Mouse (Mus musculus) midbrain, embryonic 14.5 days (tissue): ENCODE measurements around the gene Kdelr1. TPM values are rescaled to one million over a fixed set of nuclear protein-coding genes. Genes with fewer than 3 reads are reported as not detected.

Experiments used
- ATAC-seq: fragments of 200-750 bp; cut with Nextera tagmentation; 2 replicates; pipeline ENCODE4 v1.8.0; 2017; ENCODE audit warnings: moderate number of reproducible peaks, moderate library complexity; ENCODE audit not compliant: low FRiP score, low TSS enrichment
- DNase-seq: peaks from one replicate; pipeline ENCODE4 v3.0.0-alpha.2; 2015
- H3K27ac ChIP-seq: fragments of 300-500 bp; sonication (generic); replicated peaks from 2 replicates; pipeline ENCODE4 v1.5.1; 2014; ENCODE audit warnings: mild to moderate bottlenecking, low read depth, low read length, moderate library complexity
- H3K27me3 ChIP-seq: fragments of 300-500 bp; sonication (generic); 2 replicates; pipeline ENCODE4 v1.6.1; 2014; ENCODE audit warnings: low read length, control low read depth, mixed read lengths; ENCODE audit not compliant: control insufficient read depth, insufficient read depth
- H3K36me3 ChIP-seq: fragments of 300-500 bp; sonication (generic); 2 replicates; pipeline ENCODE4 v1.6.1; 2014; ENCODE audit warnings: low read length, control low read depth; ENCODE audit not compliant: control insufficient read depth, insufficient read depth
- H3K4me1 ChIP-seq: fragments of 300-500 bp; sonication (generic); 2 replicates; pipeline ENCODE4 v1.6.1; 2014; ENCODE audit warnings: mild to moderate bottlenecking, antibody characterized with exemption, low read length, control low read depth; ENCODE audit not compliant: control insufficient read depth, insufficient read depth
- H3K4me2 ChIP-seq: fragments of 300-500 bp; sonication (generic); 2 replicates; pipeline ENCODE4 v1.6.1; 2014; ENCODE audit warnings: mild to moderate bottlenecking, low read length, moderate library complexity
- H3K4me3 ChIP-seq: fragments of 300-500 bp; sonication (generic); replicated peaks from 2 replicates; pipeline ENCODE4 v1.5.1; 2014; ENCODE audit warnings: low read depth, low read length
- H3K9ac ChIP-seq: fragments of 300-500 bp; sonication (generic); replicated peaks from 2 replicates; pipeline ENCODE4 v1.6.1; 2014; ENCODE audit warnings: mild to moderate bottlenecking, low read length, moderate library complexity
- H3K9me3 ChIP-seq: fragments of 300-500 bp; sonication (generic); 2 replicates; pipeline ENCODE4 v1.6.1; 2016; ENCODE audit warnings: low read length, control low read depth, mixed read lengths; ENCODE audit not compliant: control insufficient read depth
- WGBS: fragments of 180-500 bp; shearing (Covaris S2); extraction: QIAGEN DNeasy Blood & Tissue Kit; methylation state at CpG from one replicate; pipeline ENCODE4 v1.1.7; 2014; 5-methylcytosine and 5-hydroxymethylcytosine counted together
- polyA plus RNA-seq: library from polyadenylated mRNA; unstranded; fragments of >200 nt; fragmentation: Nextera tagmentation; extraction: Ambion mirVana; gene quantifications from 2 replicates; pipeline ENCODE4 v1.2.1, GENCODE M21; 2014

Gene Kdelr1
- polyA plus RNA-seq, 1 experiment from 2014 or later: 99.1 TPM

- under 1% methylated on average over 37 of the region's 37 CpGs for WGBS
- peak overlapping the region; percentile 81 for H3K27ac ChIP-seq
- peak; percentile 97 for DNase-seq
- H3K27me3 ChIP-seq: no peaks in the 10 kb centered on the region
- peak overlapping the region; percentile 50 for H3K4me3 ChIP-seq
- no peaks in the 10 kb centered on the region for H3K36me3 ChIP-seq
- H3K4me1 ChIP-seq: peaks cover 6% of the 10 kb centered on the region
- no peaks in the 10 kb centered on the region for H3K9me3 ChIP-seq
- peak overlapping the region; percentile 45 for H3K9ac ChIP-seq
- ATAC-seq: peak; percentile 89
- peak overlapping the region; percentile 72 for H3K4me2 ChIP-seq
These were observed 50.6 kb downstream of the Kdelr1 start for GRCm38 (mm10) chr7:45922928-45923761.

- Histone ChIP-seq H3K27me3 (no peaks in the 10 kb centered on the region), H3K36me3 (no peaks in the 10 kb centered on the region), H3K27ac (peak within 1 kb of the TSS; percentile 81), H3K4me3 (peak within 1 kb of the TSS; percentile 50), H3K9ac (peak within 1 kb of the TSS; percentile 45), H3K4me2 (peak within 1 kb of the TSS; percentile 72), H3K9me3 (no peaks in the 10 kb centered on the region), H3K4me1 (peaks cover 6% of the 10 kb centered on the region)
- DNase-seq (peak; percentile 38), ATAC-seq (0 out of 2 replicates have a peak, but pooled peaks have one; percentile 19)
- 3% methylated on average over 24 of the region's 24 CpGs for WGBS
These were observed 51.3 kb downstream of the Kdelr1 start, which contains the start of gene Ccdc114 for GRCm38 (mm10) chr7:45923762-45924428. Gene Ccdc114 (plus strand): TSS chr7:45924072.

- ATAC-seq (no peak), DNase-seq (no peak)
- no peak overlapping the region for H3K27ac ChIP-seq
- H3K9ac ChIP-seq: no peak overlapping the region
- H3K4me2 ChIP-seq: peak overlapping the region; percentile 72
- H3K4me1 ChIP-seq: peaks cover 6% of the 10 kb centered on the region
- H3K27me3 ChIP-seq: no peaks in the 10 kb centered on the region
- 14% methylated on average over 14 of the region's 14 CpGs for WGBS
- H3K9me3 ChIP-seq: no peaks in the 10 kb centered on the region
- H3K36me3 ChIP-seq: no peaks in the 10 kb centered on the region
- H3K4me3 ChIP-seq: peak overlapping the region; percentile 50
These were observed 51.9 kb downstream of the Kdelr1 start for GRCm38 (mm10) chr7:45924429-45924816.

- no peak overlapping the region for H3K27ac ChIP-seq
- no peaks in the 10 kb centered on the region for H3K4me1 ChIP-seq
- no peaks in the 10 kb centered on the region for H3K9me3 ChIP-seq
- no peaks in the 10 kb centered on the region for H3K27me3 ChIP-seq
- H3K4me2 ChIP-seq: peak overlapping the region; percentile 22; the same call in 1 of the 2 replicates
- WGBS: 14% methylated on average over 22 of the region's 23 CpGs
- ATAC-seq (no peak), DNase-seq (peak; percentile 30)
- H3K36me3 ChIP-seq: no peaks in the 10 kb centered on the region
- H3K4me3 ChIP-seq: no peak overlapping the region
- H3K9ac ChIP-seq: no peak overlapping the region
These were observed 56.2 kb downstream of the Kdelr1 start for GRCm38 (mm10) chr7:45928626-45929295.

GRCm38 (mm10) chr7:45929688-45930087, 57.1 kb downstream of the Kdelr1 start:
- Histone ChIP-seq H3K9me3 (no peaks in the 10 kb centered on the region), H3K36me3 (no peaks in the 10 kb centered on the region), H3K9ac (no peak overlapping the region), H3K27me3 (no peaks in the 10 kb centered on the region), H3K4me3 (no peak overlapping the region), H3K4me2 (no peak overlapping the region), H3K4me1 (no peaks in the 10 kb centered on the region), H3K27ac (no peak overlapping the region)
- WGBS: 87% methylated on average over 1 of the region's 1 CpGs
- ATAC-seq (no peak), DNase-seq (no peak)

Other genes starting within 250 kb of the Kdelr1 start
- gene Rasip1, start 245.3 kb upstream of the Kdelr1 start, polyA plus RNA-seq: 12.3 and 14.9 TPM in 2 replicates
- 3.0 and 4.3 TPM in 2 replicates for gene Mamstr, start 232.8 kb upstream of the Kdelr1 start, polyA plus RNA-seq
- 0.11 and 0.12 TPM in 2 replicates for gene Fut2, start 206.4 kb upstream of the Kdelr1 start, polyA plus RNA-seq
- gene Ntn5, start 188.8 kb upstream of the Kdelr1 start, polyA plus RNA-seq: 0.30 TPM in 1 of 2 replicates, not detected in the other
- gene Sec1, start 178.4 kb upstream of the Kdelr1 start, polyA plus RNA-seq: 0.21 TPM in 1 of 2 replicates, not detected in the other
- gene Car11, start 172.9 kb upstream of the Kdelr1 start, polyA plus RNA-seq: 28.1 and 49.1 TPM in 2 replicates
- gene Dbp, start 167.7 kb upstream of the Kdelr1 start, polyA plus RNA-seq: 1.9 and 4.3 TPM in 2 replicates
- gene Rpl18, start 157.3 kb upstream of the Kdelr1 start, polyA plus RNA-seq: 631 and 710 TPM in 2 replicates
- gene Sphk2, start 154.8 kb upstream of the Kdelr1 start, polyA plus RNA-seq: 17.2 and 19.2 TPM in 2 replicates
- 0.46 and 0.90 TPM in 2 replicates for gene Fam83e, start 151.6 kb upstream of the Kdelr1 start, polyA plus RNA-seq
- not detected in 2 replicates for gene Spaca4, start 147.0 kb upstream of the Kdelr1 start, polyA plus RNA-seq
- 25.2 and 30.2 TPM in 2 replicates for gene Lmtk3, start 89.0 kb upstream of the Kdelr1 start, polyA plus RNA-seq
- gene Sult2b1, start 88.1 kb upstream of the Kdelr1 start, polyA plus RNA-seq: 5.2 and 8.5 TPM in 2 replicates
- gene Cyth2, start 58.2 kb upstream of the Kdelr1 start, polyA plus RNA-seq: 281 and 288 TPM in 2 replicates
- 0.63 and 0.88 TPM in 2 replicates for gene Kcnj14, start 48.0 kb upstream of the Kdelr1 start, polyA plus RNA-seq
- gene Grwd1, start 41.8 kb upstream of the Kdelr1 start, polyA plus RNA-seq: 37.2 and 37.4 TPM in 2 replicates
- gene Grin2d, start 5.6 kb downstream of the Kdelr1 start, polyA plus RNA-seq: 2.3 and 4.4 TPM in 2 replicates
- not detected in 2 replicates for gene Syngr4, start 23.9 kb downstream of the Kdelr1 start, polyA plus RNA-seq
- 5.1 and 7.5 TPM in 2 replicates for gene Tmem143, start 24.2 kb downstream of the Kdelr1 start, polyA plus RNA-seq
- gene Emp3, start 48.6 kb downstream of the Kdelr1 start, polyA plus RNA-seq: 5.2 and 32.1 TPM in 2 replicates
- gene Ccdc114, start 51.3 kb downstream of the Kdelr1 start, polyA plus RNA-seq: 2.6 and 3.1 TPM in 2 replicates
- 0.12 and 0.24 TPM in 2 replicates for gene Abcc6, start 157.5 kb downstream of the Kdelr1 start, polyA plus RNA-seq
- 28.6 and 32.6 TPM in 2 replicates for gene Nomo1, start 160.9 kb downstream of the Kdelr1 start, polyA plus RNA-seq
- 1.6 and 2.0 TPM in 2 replicates for gene Kcnj11, start 228.0 kb downstream of the Kdelr1 start, polyA plus RNA-seq